Mouse (Mus musculus) ES-Bruce4 (cell line): ENCODE results near the gene Gm26566. TPM values are rescaled to one million over a fixed set of nuclear protein-coding genes. Genes with fewer than 3 reads are reported as not detected.
"Not testable (repeated sequence)": the region's sequence is repeated elsewhere in the genome, so short reads cannot be mapped to it uniquely, and the experiment has no call there.

Experiments
- H3K27ac ChIP-seq: 2 replicates; pipeline ENCODE4 v1.5.1; 2012; ENCODE audit warnings: low read length, inconsistent platforms; ENCODE audit not compliant: insufficient read depth
- H3K27me3 ChIP-seq: 2 replicates; pipeline ENCODE4 v1.6.1; 2012; ENCODE audit warnings: mild to moderate bottlenecking, low read length, inconsistent platforms; ENCODE audit not compliant: control insufficient read depth, poor library complexity, insufficient read depth, severe bottlenecking
- H3K36me3 ChIP-seq: 2 replicates; pipeline ENCODE4 v1.6.1; 2012; ENCODE audit warnings: inconsistent platforms, mild to moderate bottlenecking, low read length, moderate library complexity; ENCODE audit not compliant: control insufficient read depth, poor library complexity, insufficient read depth, severe bottlenecking
- H3K4me1 ChIP-seq: one replicate; pipeline ENCODE4 v1.8.1; 2011; ENCODE audit warnings: low read length; ENCODE audit not compliant: control insufficient read depth, insufficient read depth
- H3K4me3 ChIP-seq: 2 replicates; pipeline ENCODE4 v1.5.1; 2011; ENCODE audit warnings: low read depth, mild to moderate bottlenecking, low read length
- H3K9ac ChIP-seq: 2 replicates; pipeline ENCODE4 v1.6.1; 2012; ENCODE audit warnings: low read depth, mild to moderate bottlenecking, inconsistent platforms; ENCODE audit not compliant: poor library complexity, severe bottlenecking
- H3K9me3 ChIP-seq: replicated peaks from 2 replicates; pipeline ENCODE4 v1.6.1; 2012; ENCODE audit warnings: mild to moderate bottlenecking, low read length, inconsistent platforms; ENCODE audit not compliant: control insufficient read depth, poor library complexity, insufficient read depth, severe bottlenecking
- CTCF ChIP-seq: IDR thresholded peaks from one replicate; pipeline ENCODE4 v1.8.1; 2011; ENCODE audit warnings: low read depth, low read length
- POLR2A ChIP-seq: IDR thresholded peaks from one replicate; pipeline ENCODE4 v1.8.1; 2011; ENCODE audit warnings: low read length; ENCODE audit not compliant: insufficient read depth
- polyA plus RNA-seq: library from polyadenylated mRNA; stranded (reverse); fragments of >200 nt; gene quantifications from 2 replicates; pipeline ENCODE4 v1.2.4, GENCODE M21; 2011; ENCODE audit warnings: low read depth; ENCODE audit not compliant: missing spikeins, insufficient read depth, insufficient read length

Gene Gm26566
- polyA plus RNA-seq, 1 experiment, result not detected

DNA sequence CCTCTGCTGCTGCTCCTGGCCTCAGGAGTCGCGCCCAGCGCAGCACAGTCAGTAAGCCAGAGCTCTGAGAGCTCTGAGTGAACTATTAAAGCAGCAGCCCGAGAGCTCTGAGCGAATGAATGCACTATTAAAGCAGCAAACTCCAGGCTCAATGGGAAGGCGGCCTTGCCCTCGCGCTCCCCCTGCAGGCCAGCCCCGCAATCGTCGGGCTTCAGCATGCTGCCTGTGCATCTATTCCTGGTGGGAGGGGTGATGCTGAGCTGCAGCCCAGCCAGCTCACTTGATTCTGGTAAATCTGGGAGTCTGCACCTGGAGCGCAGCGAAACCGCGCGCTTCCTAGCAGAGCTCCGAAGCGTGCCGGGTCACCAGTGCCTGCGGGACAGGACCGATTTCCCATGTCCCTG, 36.0 kb downstream of the Gm26566 start:
- not testable (repeated sequence) for H3K27me3 ChIP-seq, H3K36me3 ChIP-seq, H3K4me1 ChIP-seq, H3K9me3 ChIP-seq
- Histone ChIP-seq H3K9ac (peak overlapping the region; percentile 61), H3K27ac (peak overlapping the region; percentile 86), H3K4me3 (peak overlapping the region; percentile 87)
- TF ChIP-seq CTCF (peak; percentile 53), POLR2A (peak; percentile 20)

DNA sequence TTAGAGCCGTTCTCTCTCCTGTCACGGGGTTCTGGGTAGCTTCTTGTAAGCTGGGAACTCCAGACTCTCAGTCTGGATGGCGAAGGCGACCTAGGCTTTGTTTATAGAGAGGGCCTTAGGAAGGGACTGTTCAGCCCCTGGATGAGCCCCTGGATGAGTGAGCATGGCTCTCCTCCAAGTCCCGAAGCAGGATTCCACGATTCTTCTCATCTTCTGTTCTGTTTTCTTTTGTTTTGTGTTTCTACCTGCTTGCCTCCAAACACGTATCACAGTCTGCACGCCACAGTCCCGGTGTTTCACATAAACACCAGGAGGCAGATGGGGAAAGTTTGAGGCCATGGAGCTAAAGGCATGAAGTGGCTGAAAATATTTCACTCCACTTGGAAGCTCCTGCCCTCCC, 37.1 kb downstream of the Gm26566 start:
- H3K4me1 ChIP-seq, H3K9ac ChIP-seq: not testable (repeated sequence)

DNA sequence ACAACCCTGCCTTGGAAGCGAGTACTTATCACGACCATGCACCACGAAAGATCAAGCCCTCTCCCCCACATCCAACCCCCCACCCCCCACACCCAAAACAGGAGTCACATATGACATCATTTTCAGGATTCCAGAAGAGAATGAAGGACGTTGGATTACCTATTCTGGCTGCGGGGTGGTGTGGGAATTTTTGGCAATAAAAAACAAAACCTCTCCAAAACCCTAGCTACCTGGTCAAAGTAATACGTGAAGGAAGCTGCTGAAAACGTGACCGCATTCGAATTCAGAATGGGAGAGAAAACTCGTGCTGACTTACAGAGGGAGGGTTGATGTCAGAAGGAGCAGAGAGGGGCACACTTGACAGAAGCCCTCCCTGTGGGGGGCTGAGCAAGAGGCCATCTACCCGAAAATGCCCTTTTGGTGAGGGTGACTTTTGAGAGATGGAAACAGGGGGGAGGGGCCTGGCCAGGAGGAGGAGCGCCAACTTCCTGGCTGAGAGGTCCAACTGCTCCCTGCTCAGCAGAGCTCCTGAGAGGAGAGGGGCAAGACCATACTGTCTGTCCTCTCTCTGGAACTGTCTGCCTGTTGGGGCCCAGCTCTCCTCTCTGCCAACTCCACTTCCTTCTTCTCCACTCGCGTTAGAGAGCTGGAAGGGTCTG, 38.1 kb downstream of the Gm26566 start, which contains the start of gene Gm13283:
Gene Gm13283, plus strand, starts transcription at position 510 of the 659 bp plus-strand sequence.
- H3K4me3 ChIP-seq, result peak within 1 kb of the TSS; percentile 28
- H3K27ac ChIP-seq, H3K9ac ChIP-seq, H3K36me3 ChIP-seq, H3K27me3 ChIP-seq, H3K9me3 ChIP-seq, H3K4me1 ChIP-seq: not testable (repeated sequence)

More for the DNA sequence above, 37.1 kb downstream of the Gm26566 start:
- H3K36me3 ChIP-seq, H3K27me3 ChIP-seq, H3K4me3 ChIP-seq, H3K9me3 ChIP-seq, H3K27ac ChIP-seq: not testable (repeated sequence)

DNA sequence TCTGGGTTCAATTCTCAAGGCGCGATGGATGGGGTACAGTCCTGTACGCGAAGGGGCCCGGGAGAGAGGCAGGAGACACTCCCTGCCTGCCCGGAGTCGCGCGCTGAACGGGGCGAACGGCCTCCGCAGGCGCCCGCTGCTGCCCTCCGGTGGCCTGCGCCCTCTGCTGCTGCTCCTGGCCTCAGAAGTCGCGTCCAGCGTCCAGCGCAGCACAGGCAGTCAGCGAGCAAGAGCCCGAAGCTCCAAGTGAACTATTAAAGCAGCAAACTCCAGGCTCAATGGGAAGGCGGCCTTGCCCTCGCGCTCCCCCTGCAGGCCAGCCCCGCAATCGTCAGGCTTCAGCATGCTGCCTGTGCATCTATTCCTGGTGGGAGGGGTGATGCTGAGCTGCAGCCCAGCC, 38.8 kb downstream of the Gm26566 start:
- not testable (repeated sequence) for H3K4me1 ChIP-seq, H3K9me3 ChIP-seq, H3K27me3 ChIP-seq, H3K36me3 ChIP-seq, H3K27ac ChIP-seq, H3K9ac ChIP-seq
- TF ChIP-seq CTCF, result peak; percentile 12
- H3K4me3 ChIP-seq, result peak overlapping the region; percentile 28

DNA sequence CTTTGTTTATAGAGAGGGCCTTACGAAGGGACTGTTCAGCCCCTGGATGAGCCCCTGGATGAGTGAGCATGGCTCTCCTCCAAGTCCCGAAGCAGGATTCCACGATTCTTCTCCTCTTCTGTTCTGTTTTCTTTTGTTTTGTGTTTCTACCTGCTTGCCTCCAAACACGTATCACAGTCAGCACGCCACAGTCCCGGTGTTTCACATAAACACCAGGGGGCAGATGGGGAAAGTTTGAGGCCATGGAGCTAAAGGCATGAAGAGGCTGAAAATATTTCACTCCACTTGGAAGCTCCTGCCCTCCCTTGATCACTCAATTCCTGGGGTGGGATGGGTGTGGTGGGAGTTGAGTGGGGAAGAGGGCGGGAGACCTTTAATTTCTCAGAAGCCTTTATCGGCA, 40.2 kb downstream of the Gm26566 start:
- H3K4me3 ChIP-seq, H3K4me1 ChIP-seq, H3K9me3 ChIP-seq, H3K36me3 ChIP-seq, H3K27me3 ChIP-seq, H3K9ac ChIP-seq, H3K27ac ChIP-seq: not testable (repeated sequence)

DNA sequence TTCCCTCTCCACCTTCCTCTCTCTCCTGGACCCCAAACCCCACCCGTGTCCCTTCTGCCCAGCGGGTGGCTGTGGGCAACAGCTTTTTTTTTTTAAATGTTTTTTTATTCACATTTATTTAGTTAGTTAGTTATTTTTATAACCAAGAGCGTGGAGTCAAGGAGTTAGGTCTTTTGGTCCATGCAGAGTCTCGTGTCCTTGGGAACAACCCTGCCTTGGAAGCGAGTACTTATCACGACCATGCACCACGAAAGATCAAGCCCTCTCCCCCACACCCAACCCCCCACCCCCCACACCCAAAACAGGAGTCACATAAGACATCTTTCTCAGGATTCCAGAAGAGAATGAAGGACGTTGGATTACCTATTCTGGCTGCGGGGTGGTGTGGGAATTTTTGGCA, 40.7 kb downstream of the Gm26566 start:
- not testable (repeated sequence) for H3K36me3 ChIP-seq, H3K4me3 ChIP-seq, H3K27ac ChIP-seq

DNA sequence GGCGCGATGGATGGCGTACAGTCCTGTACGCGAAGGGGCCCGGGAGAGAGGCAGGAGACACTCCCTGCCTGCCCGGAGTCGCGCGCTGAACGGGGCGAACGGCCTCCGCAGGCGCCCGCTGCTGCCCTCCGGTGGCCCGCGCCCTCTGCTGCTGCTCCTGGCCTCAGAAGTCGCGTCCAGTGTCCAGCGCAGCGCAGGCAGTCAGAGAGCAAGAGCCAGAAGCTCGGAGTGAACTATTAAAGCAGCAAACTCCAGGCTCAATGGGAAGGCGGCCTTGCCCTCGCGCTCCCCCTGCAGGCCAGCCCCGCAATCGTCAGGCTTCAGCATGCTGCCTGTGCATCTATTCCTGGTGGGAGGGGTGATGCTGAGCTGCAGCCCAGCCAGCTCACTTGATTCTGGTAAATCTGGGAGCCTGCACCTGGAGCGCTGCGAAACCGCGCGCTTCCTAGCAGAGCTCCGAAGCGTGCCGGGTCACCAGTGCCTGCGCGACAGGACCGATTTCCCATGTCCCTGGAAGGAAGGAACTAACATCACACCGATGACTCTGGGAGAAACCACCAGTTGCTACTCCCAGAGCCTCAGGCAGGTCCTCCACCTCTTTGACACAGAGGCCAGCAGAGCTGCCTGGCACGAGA, 41.9 kb downstream of the Gm26566 start:
- not testable (repeated sequence) for H3K9me3 ChIP-seq, H3K36me3 ChIP-seq, H3K4me1 ChIP-seq, H3K27me3 ChIP-seq, H3K27ac ChIP-seq
- peak overlapping the region; percentile 68; the same call in 1 of the 2 replicates for H3K9ac ChIP-seq
- peak; percentile 2 for TF ChIP-seq CTCF
- peak overlapping the region; percentile 39 for H3K4me3 ChIP-seq

More for the DNA sequence above, 40.7 kb downstream of the Gm26566 start:
- not testable (repeated sequence) for H3K27me3 ChIP-seq, H3K9me3 ChIP-seq, H3K9ac ChIP-seq, H3K4me1 ChIP-seq

Other genes starting within 250 kb of the Gm26566 start
- not detected in 2 replicates for gene Ifnb1, start 199.0 kb upstream of the Gm26566 start, polyA plus RNA-seq
- not detected in 2 replicates for gene Ifna15, start 163.6 kb upstream of the Gm26566 start, polyA plus RNA-seq
- not detected in 2 replicates for gene Ifna14, start 150.0 kb upstream of the Gm26566 start, polyA plus RNA-seq
- not detected in 2 replicates for gene Ifna9, start 129.4 kb upstream of the Gm26566 start, polyA plus RNA-seq
- gene Ifna12, start 118.4 kb upstream of the Gm26566 start, polyA plus RNA-seq, result not detected in 2 replicates
- not detected in 2 replicates for gene C87499, start 87.4 kb upstream of the Gm26566 start, polyA plus RNA-seq
- gene Ifna13, start 77.3 kb upstream of the Gm26566 start, polyA plus RNA-seq, result not detected in 2 replicates
- not detected in 2 replicates for gene Ifna16, start 44.9 kb upstream of the Gm26566 start, polyA plus RNA-seq
- not detected in 2 replicates for gene Ifna2, start 37.9 kb upstream of the Gm26566 start, polyA plus RNA-seq
- gene Ifnab, start 30.4 kb upstream of the Gm26566 start, polyA plus RNA-seq, result not detected in 2 replicates
- gene Klhl9, start 660 bp downstream of the Gm26566 start, polyA plus RNA-seq, result 79.5 and 83.1 TPM in 2 replicates
- not detected in 2 replicates for gene Gm13271, start 33.1 kb downstream of the Gm26566 start, polyA plus RNA-seq
- gene Gm13283, start 38.3 kb downstream of the Gm26566 start, polyA plus RNA-seq, result not detected in 2 replicates
- not detected in 2 replicates for gene Gm13290, start 52.0 kb downstream of the Gm26566 start, polyA plus RNA-seq
- gene Gm13289, start 55.1 kb downstream of the Gm26566 start, polyA plus RNA-seq, result not detected in 2 replicates
- not detected in 2 replicates for gene Gm13272, start 58.0 kb downstream of the Gm26566 start, polyA plus RNA-seq
- gene Ifnz, start 60.3 kb downstream of the Gm26566 start, polyA plus RNA-seq, result not detected in 2 replicates
- not detected in 2 replicates for gene Gm13276, start 63.9 kb downstream of the Gm26566 start, polyA plus RNA-seq
- not detected in 2 replicates for gene Gm13277, start 66.8 kb downstream of the Gm26566 start, polyA plus RNA-seq
- not detected in 2 replicates for gene Gm13278, start 69.7 kb downstream of the Gm26566 start, polyA plus RNA-seq
- gene Gm13275, start 72.7 kb downstream of the Gm26566 start, polyA plus RNA-seq, result not detected in 2 replicates
- gene Gm13279, start 75.6 kb downstream of the Gm26566 start, polyA plus RNA-seq, result not detected in 2 replicates
- gene Gm13285, start 77.9 kb downstream of the Gm26566 start, polyA plus RNA-seq, result not detected in 2 replicates
- gene Gm13287, start 81.4 kb downstream of the Gm26566 start, polyA plus RNA-seq, result not detected in 2 replicates
- gene Gm13288, start 83.7 kb downstream of the Gm26566 start, polyA plus RNA-seq, result not detected in 2 replicates
- gene Ifna7, start 94.4 kb downstream of the Gm26566 start, polyA plus RNA-seq, result not detected in 2 replicates
- gene Ifna11, start 98.2 kb downstream of the Gm26566 start, polyA plus RNA-seq, result not detected in 2 replicates
- not detected in 2 replicates for gene Ifna6, start 105.6 kb downstream of the Gm26566 start, polyA plus RNA-seq
- gene Ifna5, start 113.7 kb downstream of the Gm26566 start, polyA plus RNA-seq, result not detected in 2 replicates
- gene Ifna4, start 120.1 kb downstream of the Gm26566 start, polyA plus RNA-seq, result not detected in 2 replicates
- gene Ifna1, start 128.3 kb downstream of the Gm26566 start, polyA plus RNA-seq, result not detected in 2 replicates
- gene Ifne, start 158.4 kb downstream of the Gm26566 start, polyA plus RNA-seq, result not detected in 2 replicates